Comparison of ENCODE assay signal across 9 mouse cellular contexts in genomic region chr8:124752325-124752862, GRCm38 (mm10). TPM values are rescaled to one million over a fixed set of nuclear protein-coding genes. Genes with fewer than 3 reads are reported as not detected.
DNase-seq lines count a peak whose midpoint lies in the region; ATAC-seq and TF ChIP-seq lines count a peak whose summit lies in the region.
"Had no signal": no experiment of that assay in that cellular context is flagged by ENCODE, and none has a peak within 500 bp of the region (broad histone marks: within the 10 kb centered on the region; RNA-seq: fewer than 3 reads in every experiment).

No protein-coding gene starts in this region.

- H3K27me3 ChIP-seq in intestine, embryonic 15.5 days (replicated peaks), result peaks cover 9% of the 10 kb centered on the region
- peaks cover 22% of the 10 kb centered on the region for H3K27me3 ChIP-seq in intestine, postnatal 0 days (replicated peaks; ENCODE audit: control insufficient read depth, insufficient read depth, low read length)
- H3K27me3 ChIP-seq in embryonic facial prominence, embryonic 10.5 days (replicated peaks; ENCODE audit: low read depth, poor library complexity, severe bottlenecking), result peaks cover 65% of the 10 kb centered on the region
- peaks cover 31% of the 10 kb centered on the region for H3K27me3 ChIP-seq in limb, embryonic 11.5 days (ENCODE audit: control insufficient read depth, insufficient read depth, low read length)

- H3K36me3 ChIP-seq in intestine, embryonic 15.5 days, result no peaks in the 10 kb centered on the region
- no peaks in the 10 kb centered on the region for H3K36me3 ChIP-seq in intestine, postnatal 0 days (ENCODE audit: control insufficient read depth, insufficient read depth)
- no peaks in the 10 kb centered on the region for H3K36me3 ChIP-seq in embryonic facial prominence, embryonic 10.5 days (replicated peaks)
- H3K36me3 ChIP-seq in limb, embryonic 11.5 days (ENCODE audit: control insufficient read depth, insufficient read depth, low read length), result no peaks in the 10 kb centered on the region

- 51% methylated on average over 21 of the region's 21 CpGs for WGBS in intestine, embryonic 15.5 days
- WGBS in intestine, postnatal 0 days, result 54% methylated on average over 21 of the region's 21 CpGs
- WGBS in embryonic facial prominence, embryonic 10.5 days, result 27% methylated on average over 21 of the region's 21 CpGs
- WGBS in limb, embryonic 11.5 days, result 29% methylated on average over 21 of the region's 21 CpGs

- no peak overlapping the region for H3K27ac ChIP-seq in intestine, embryonic 15.5 days
- H3K27ac ChIP-seq in intestine, postnatal 0 days (ENCODE audit: low read depth, low read length), result no peak overlapping the region
- H3K27ac ChIP-seq in embryonic facial prominence, embryonic 10.5 days (replicated peaks), result no peak overlapping the region
- H3K27ac ChIP-seq in limb, embryonic 11.5 days (replicated peaks; ENCODE audit: low read depth, low read length), result no peak overlapping the region

- H3K4me3 ChIP-seq in intestine, embryonic 15.5 days (replicated peaks), result no peak overlapping the region
- H3K4me3 ChIP-seq in intestine, postnatal 0 days (ENCODE audit: low read depth, low read length), result no peak overlapping the region
- H3K4me3 ChIP-seq in embryonic facial prominence, embryonic 10.5 days, result peak overlapping the region; percentile 75
- no peak overlapping the region for H3K4me3 ChIP-seq in limb, embryonic 11.5 days (ENCODE audit: low read depth, low read length)

- no peak for TF ChIP-seq CTCF in intestine, postnatal 0 days (IDR thresholded peaks at IDR 0.05; ENCODE audit: low read depth)

- peak; percentile 48 for DNase-seq in CD4-positive, CD25-positive, alpha-beta regulatory T cell, adult 2 months (ENCODE audit: low read depth, low spot score)
- no peak for DNase-seq in embryonic facial prominence, embryonic 10.5 days (ENCODE audit: low spot score)
- no peak for DNase-seq in limb, embryonic 11.5 days (ENCODE audit: low spot score)
- no peak for DNase-seq in cerebellum, postnatal 25 days
- no peak for DNase-seq in ovary, postnatal 36 days (ENCODE audit: low spot score)
- no peak for DNase-seq in frontal cortex, postnatal 14 days (ENCODE audit: low spot score in 2 of 2)

- peaks cover 34% of the 10 kb centered on the region for H3K4me1 ChIP-seq in intestine, embryonic 15.5 days (replicated peaks)
- H3K4me1 ChIP-seq in intestine, postnatal 0 days (replicated peaks; ENCODE audit: control insufficient read depth, insufficient read depth, low read length), result no peaks in the 10 kb centered on the region; the same call in 1 of the 2 replicates
- peaks cover 50% of the 10 kb centered on the region for H3K4me1 ChIP-seq in embryonic facial prominence, embryonic 10.5 days
- H3K4me1 ChIP-seq in limb, embryonic 11.5 days (ENCODE audit: control insufficient read depth, insufficient read depth, low read length), result 0 out of 2 replicates have a peak, but pooled peaks cover 3% of the 10 kb centered on the region

- H3K9ac ChIP-seq in intestine, embryonic 15.5 days, result no peak overlapping the region
- no peak overlapping the region for H3K9ac ChIP-seq in intestine, postnatal 0 days (ENCODE audit: low read depth, low read length)
- no peak overlapping the region for H3K9ac ChIP-seq in limb, embryonic 11.5 days (ENCODE audit: low read length)

- H3K4me2 ChIP-seq in intestine, embryonic 15.5 days (replicated peaks), result peak overlapping the region; percentile 98
- H3K4me2 ChIP-seq in intestine, postnatal 0 days (replicated peaks; ENCODE audit: low read depth), result no peak overlapping the region
- peak overlapping the region; percentile 72; the same call in 1 of the 2 replicates for H3K4me2 ChIP-seq in limb, embryonic 11.5 days (ENCODE audit: low read depth, severe bottlenecking)

- H3K9me3 ChIP-seq in intestine, embryonic 15.5 days, result no peaks in the 10 kb centered on the region
- H3K9me3 ChIP-seq in intestine, postnatal 0 days (ENCODE audit: control insufficient read depth), result no peaks in the 10 kb centered on the region
- no peaks in the 10 kb centered on the region for H3K9me3 ChIP-seq in embryonic facial prominence, embryonic 10.5 days
- no peaks in the 10 kb centered on the region for H3K9me3 ChIP-seq in limb, embryonic 11.5 days (ENCODE audit: control insufficient read depth, low read length)

- ATAC-seq in intestine, embryonic 15.5 days, result peak; percentile 22
- ATAC-seq in intestine, postnatal 0 days, result no peak
- ATAC-seq in limb, embryonic 11.5 days (ENCODE audit: insufficient number of reproducible peaks, low FRiP score, low TSS enrichment, low read depth), result no peak

RNA-seq across cellular contexts. Expression of gene Fam89a, which starts 0.8 kb away (rescaled TPM):
- polyA plus RNA-seq in intestine, embryonic 15.5 days (2015; fragmentation: Nextera tagmentation; extraction: Ambion mirVana), result 3.9 and 4.3 TPM in 2 replicates
- polyA plus RNA-seq in intestine, postnatal 0 days (2015; fragmentation: Nextera tagmentation; extraction: Ambion mirVana), result 1.9 and 2.3 TPM in 2 replicates
- polyA plus RNA-seq in embryonic facial prominence, embryonic 10.5 days (2016; fragmentation: Nextera tagmentation; extraction: Ambion mirVana), result 6.5 and 7.6 TPM in 2 replicates
- polyA plus RNA-seq in limb, embryonic 11.5 days (2014; fragmentation: Nextera tagmentation; extraction: Ambion mirVana), result 3.7 and 4.5 TPM in 2 replicates

RNA-seq across cellular contexts. Expression of gene Arv1, which starts 30.5 kb away (rescaled TPM):
- 19.7 and 20.9 TPM in 2 replicates for polyA plus RNA-seq in intestine, embryonic 15.5 days (2015; fragmentation: Nextera tagmentation; extraction: Ambion mirVana)
- polyA plus RNA-seq in intestine, postnatal 0 days (2015; fragmentation: Nextera tagmentation; extraction: Ambion mirVana), result 13.3 and 14.8 TPM in 2 replicates
- 31.5 and 33.5 TPM in 2 replicates for polyA plus RNA-seq in embryonic facial prominence, embryonic 10.5 days (2016; fragmentation: Nextera tagmentation; extraction: Ambion mirVana)
- polyA plus RNA-seq in limb, embryonic 11.5 days (2014; fragmentation: Nextera tagmentation; extraction: Ambion mirVana), result 27.3 and 30.5 TPM in 2 replicates

RNA-seq across cellular contexts. Expression of gene Ttc13, which starts 30.6 kb away (rescaled TPM):
- 42.7 and 42.8 TPM in 2 replicates for polyA plus RNA-seq in intestine, embryonic 15.5 days (2015; fragmentation: Nextera tagmentation; extraction: Ambion mirVana)
- polyA plus RNA-seq in intestine, postnatal 0 days (2015; fragmentation: Nextera tagmentation; extraction: Ambion mirVana), result 19.0 and 20.2 TPM in 2 replicates
- polyA plus RNA-seq in embryonic facial prominence, embryonic 10.5 days (2016; fragmentation: Nextera tagmentation; extraction: Ambion mirVana), result 47.0 and 48.7 TPM in 2 replicates
- 49.5 and 53.9 TPM in 2 replicates for polyA plus RNA-seq in limb, embryonic 11.5 days (2014; fragmentation: Nextera tagmentation; extraction: Ambion mirVana)

RNA-seq across cellular contexts. Expression of gene Trim67, which starts 40.5 kb away (rescaled TPM):
- polyA plus RNA-seq in intestine, embryonic 15.5 days (2015; fragmentation: Nextera tagmentation; extraction: Ambion mirVana), result 0.57 and 0.64 TPM in 2 replicates
- 0.23 and 0.29 TPM in 2 replicates for polyA plus RNA-seq in intestine, postnatal 0 days (2015; fragmentation: Nextera tagmentation; extraction: Ambion mirVana)
- 0.36 and 0.51 TPM in 2 replicates for polyA plus RNA-seq in embryonic facial prominence, embryonic 10.5 days (2016; fragmentation: Nextera tagmentation; extraction: Ambion mirVana)
- polyA plus RNA-seq in limb, embryonic 11.5 days (2014; fragmentation: Nextera tagmentation; extraction: Ambion mirVana), result 0.01 TPM in 1 of 2 replicates, not detected in the other
- polyA plus RNA-seq: spleen, adult 2 months had no signal
